Mouse (Mus musculus) erythroblast, embryonic 14.5 days (primary cell): ENCODE results near the gene Dab2ip. TPM values are rescaled to one million over a fixed set of nuclear protein-coding genes. Genes with fewer than 3 reads are reported as not detected.

Experiments used
- H3K27me3 ChIP-seq: 2 replicates; pipeline ENCODE4 v1.6.1; 2012; ENCODE audit warnings: inconsistent platforms; ENCODE audit not compliant: control insufficient read depth
- H3K36me3 ChIP-seq: 2 replicates; pipeline ENCODE4 v1.6.1; 2012; ENCODE audit warnings: mild to moderate bottlenecking, inconsistent platforms; ENCODE audit not compliant: control insufficient read depth
- H3K4me1 ChIP-seq: 2 replicates; pipeline ENCODE4 v1.6.1; 2012; ENCODE audit warnings: inconsistent platforms; ENCODE audit not compliant: control insufficient read depth
- H3K4me3 ChIP-seq: replicated peaks from 2 replicates; pipeline ENCODE3; 2012; ENCODE audit warnings: moderate library complexity, mild to moderate bottlenecking, inconsistent platforms
- H3K9me3 ChIP-seq: 2 replicates; pipeline ENCODE4 v1.6.1; 2012; ENCODE audit warnings: low read length, inconsistent platforms, mixed read lengths; ENCODE audit not compliant: control insufficient read depth
- GATA1 ChIP-seq: IDR thresholded peaks from 2 replicates; pipeline ENCODE4 v1.6.1; 2012; ENCODE audit warnings: low read length, inconsistent platforms, mixed read lengths
- TAL1 ChIP-seq: IDR thresholded peaks from 3 replicates; pipeline ENCODE4 v1.6.1; 2012; ENCODE audit warnings: low read length, inconsistent platforms, mixed read lengths
- polyA plus RNA-seq: library from polyadenylated mRNA; stranded (reverse); fragments of >175 nt; gene quantifications from 2 replicates; pipeline ENCODE4 v1.2.3, GENCODE M21; 2012

The Dab2ip gene
- polyA plus RNA-seq, 1 experiment = 0.20 TPM

- Histone ChIP-seq H3K36me3 (no peaks in the 10 kb centered on the region), H3K4me1 (no peaks in the 10 kb centered on the region), H3K9me3 (no peaks in the 10 kb centered on the region), H3K27me3 (no peaks in the 10 kb centered on the region), H3K4me3 (no peak overlapping the region)
- TF ChIP-seq GATA1 (no peak), TAL1 (no peak)
Observed at GRCm38 (mm10) chr2:35700966-35701365, 142.9 kb downstream of the Dab2ip start.

GRCm38 (mm10) chr2:35702001-35702400 is 143.9 kb downstream of the Dab2ip start:
- Histone ChIP-seq H3K4me1 (no peaks in the 10 kb centered on the region), H3K4me3 (no peak overlapping the region), H3K36me3 (no peaks in the 10 kb centered on the region), H3K9me3 (no peaks in the 10 kb centered on the region), H3K27me3 (no peaks in the 10 kb centered on the region)
- no peak for TF ChIP-seq GATA1
- no peak for TF ChIP-seq TAL1

GRCm38 (mm10) chr2:35702608-35703007 is 144.5 kb downstream of the Dab2ip start:
- TF ChIP-seq GATA1 = no peak
- TF ChIP-seq TAL1 = no peak
- Histone ChIP-seq H3K4me1 (no peaks in the 10 kb centered on the region), H3K27me3 (no peaks in the 10 kb centered on the region)

GRCm38 (mm10) chr2:35703241-35703640 is 145.2 kb downstream of the Dab2ip start:
- no peak for TF ChIP-seq GATA1
- TF ChIP-seq TAL1 = no peak
- Histone ChIP-seq H3K4me3 (no peak overlapping the region), H3K4me1 (no peaks in the 10 kb centered on the region), H3K27me3 (no peaks in the 10 kb centered on the region), H3K9me3 (no peaks in the 10 kb centered on the region), H3K36me3 (no peaks in the 10 kb centered on the region; the same call in 1 of the 2 replicates)

More at GRCm38 (mm10) chr2:35702608-35703007, 144.5 kb downstream of the Dab2ip start:
- H3K9me3 ChIP-seq = no peaks in the 10 kb centered on the region
- H3K4me3 ChIP-seq = no peak overlapping the region
- H3K36me3 ChIP-seq = no peaks in the 10 kb centered on the region; the same call in 1 of the 2 replicates

- H3K9me3 ChIP-seq = no peaks in the 10 kb centered on the region
- no peak overlapping the region for H3K4me3 ChIP-seq
- peaks cover 15% of the 10 kb centered on the region; the same call in 1 of the 2 replicates for H3K36me3 ChIP-seq
- no peaks in the 10 kb centered on the region; the same call in 1 of the 2 replicates for H3K4me1 ChIP-seq
- H3K27me3 ChIP-seq = no peaks in the 10 kb centered on the region
- TF ChIP-seq TAL1 (no peak), GATA1 (no peak)
Observed at GRCm38 (mm10) chr2:35712611-35713010, 154.5 kb downstream of the Dab2ip start.

- H3K36me3 ChIP-seq = peaks cover 15% of the 10 kb centered on the region; the same call in 1 of the 2 replicates
- no peaks in the 10 kb centered on the region for H3K27me3 ChIP-seq
- H3K9me3 ChIP-seq = no peaks in the 10 kb centered on the region
- H3K4me1 ChIP-seq = no peaks in the 10 kb centered on the region; the same call in 1 of the 2 replicates
- no peak overlapping the region for H3K4me3 ChIP-seq
- TF ChIP-seq TAL1 (no peak), GATA1 (no peak)
Observed at GRCm38 (mm10) chr2:35713460-35713859, 155.4 kb downstream of the Dab2ip start.

- Histone ChIP-seq H3K9me3 (no peaks in the 10 kb centered on the region), H3K4me3 (no peak overlapping the region), H3K27me3 (no peaks in the 10 kb centered on the region), H3K4me1 (no peaks in the 10 kb centered on the region; the same call in 1 of the 2 replicates), H3K36me3 (peaks cover 11% of the 10 kb centered on the region; the same call in 1 of the 2 replicates)
- no peak for TF ChIP-seq GATA1
- no peak for TF ChIP-seq TAL1
Observed at GRCm38 (mm10) chr2:35714742-35715167, 156.7 kb downstream of the Dab2ip start.

- no peaks in the 10 kb centered on the region for H3K27me3 ChIP-seq
- no peaks in the 10 kb centered on the region for H3K9me3 ChIP-seq
- no peaks in the 10 kb centered on the region; the same call in 1 of the 2 replicates for H3K4me1 ChIP-seq
- peaks cover 11% of the 10 kb centered on the region; the same call in 1 of the 2 replicates for H3K36me3 ChIP-seq
- no peak overlapping the region for H3K4me3 ChIP-seq
- TF ChIP-seq TAL1 = no peak
- TF ChIP-seq GATA1 = no peak
Observed at GRCm38 (mm10) chr2:35715485-35715884, 157.4 kb downstream of the Dab2ip start.

GRCm38 (mm10) chr2:35716175-35716574 is 158.1 kb downstream of the Dab2ip start:
- no peaks in the 10 kb centered on the region for H3K27me3 ChIP-seq
- no peaks in the 10 kb centered on the region for H3K9me3 ChIP-seq
- H3K36me3 ChIP-seq = peaks cover 13% of the 10 kb centered on the region; the same call in 1 of the 2 replicates
- no peaks in the 10 kb centered on the region; the same call in 1 of the 2 replicates for H3K4me1 ChIP-seq
- TF ChIP-seq TAL1 (no peak), GATA1 (no peak)
- H3K4me3 ChIP-seq = no peak overlapping the region

GRCm38 (mm10) chr2:35718003-35718500 is 160.0 kb downstream of the Dab2ip start:
- H3K36me3 ChIP-seq = peaks cover 15% of the 10 kb centered on the region; the same call in 1 of the 2 replicates
- no peaks in the 10 kb centered on the region; the same call in 1 of the 2 replicates for H3K4me1 ChIP-seq
- H3K27me3 ChIP-seq = no peaks in the 10 kb centered on the region
- H3K9me3 ChIP-seq = no peaks in the 10 kb centered on the region
- H3K4me3 ChIP-seq = no peak overlapping the region
- TF ChIP-seq GATA1 = no peak
- no peak for TF ChIP-seq TAL1
